Mouse (Mus musculus) G1E-ER4 (cell line): Measurements from ENCODE around the gene Acsm1. TPM values are rescaled to one million over a fixed set of nuclear protein-coding genes. Genes with fewer than 3 reads are reported as not detected.

Experiments
- GATA1 ChIP-seq: IDR thresholded peaks from one replicate; pipeline ENCODE4 v1.8.0; 2012; ENCODE audit warnings: low read length, inconsistent platforms
- polyA plus RNA-seq: library from polyadenylated mRNA; stranded (reverse); fragments of >175 nt; gene quantifications from 2 replicates; pipeline ENCODE4 v1.2.3, GENCODE M21; 2012

The Acsm1 gene
- polyA plus RNA-seq, result not detected in 2 replicates

- TF ChIP-seq GATA1, result no peak
Measured at GRCm38 (mm10) chr7:119606664-119607076, at the start of gene Acsm1. Gene Acsm1, plus strand, starts transcription at chr7:119607026.

- TF ChIP-seq GATA1, result no peak
Measured at GRCm38 (mm10) chr7:119559789-119560451, 46.9 kb upstream of the Acsm1 start.

DNA sequence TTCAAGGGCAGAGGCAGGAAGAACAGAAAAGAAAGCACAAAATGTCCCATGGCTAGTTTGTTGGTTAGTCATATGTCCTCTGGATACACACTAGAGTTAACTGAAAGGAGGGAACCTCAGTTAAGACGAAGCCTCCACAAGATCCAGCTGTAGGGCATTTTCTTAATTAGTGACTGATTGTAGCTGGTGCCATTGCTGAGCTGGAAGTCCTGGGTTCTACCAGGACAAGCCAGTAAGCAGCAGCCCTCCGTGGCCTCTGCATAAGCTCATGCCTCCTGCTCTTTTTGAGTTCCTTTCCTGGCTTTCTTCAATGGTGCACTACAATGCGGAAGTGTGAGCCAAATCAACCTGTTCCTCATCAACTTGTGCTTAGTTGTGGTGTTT lies 46.4 kb upstream of the Acsm1 start:
- TF ChIP-seq GATA1, result no peak

DNA sequence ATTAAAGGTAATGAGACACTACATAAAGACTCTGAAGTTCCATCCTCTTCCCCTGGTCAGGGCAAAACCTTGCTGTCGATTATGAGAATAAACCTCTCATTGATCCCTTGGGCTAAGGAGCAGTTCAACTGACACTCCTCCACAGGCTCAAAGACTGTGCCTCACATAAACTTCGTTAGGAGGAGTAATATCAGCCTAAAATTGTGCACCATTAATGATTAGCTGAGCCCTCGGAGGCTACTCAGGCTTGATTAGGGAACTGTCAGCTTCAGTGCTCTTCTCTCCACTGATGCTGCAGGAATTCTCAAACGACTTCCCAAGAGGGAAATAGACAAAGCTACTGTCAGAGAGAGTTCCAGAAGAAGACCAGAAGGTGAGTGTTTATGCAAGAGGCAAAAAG lies 45.4 kb upstream of the Acsm1 start:
- no peak for TF ChIP-seq GATA1

DNA sequence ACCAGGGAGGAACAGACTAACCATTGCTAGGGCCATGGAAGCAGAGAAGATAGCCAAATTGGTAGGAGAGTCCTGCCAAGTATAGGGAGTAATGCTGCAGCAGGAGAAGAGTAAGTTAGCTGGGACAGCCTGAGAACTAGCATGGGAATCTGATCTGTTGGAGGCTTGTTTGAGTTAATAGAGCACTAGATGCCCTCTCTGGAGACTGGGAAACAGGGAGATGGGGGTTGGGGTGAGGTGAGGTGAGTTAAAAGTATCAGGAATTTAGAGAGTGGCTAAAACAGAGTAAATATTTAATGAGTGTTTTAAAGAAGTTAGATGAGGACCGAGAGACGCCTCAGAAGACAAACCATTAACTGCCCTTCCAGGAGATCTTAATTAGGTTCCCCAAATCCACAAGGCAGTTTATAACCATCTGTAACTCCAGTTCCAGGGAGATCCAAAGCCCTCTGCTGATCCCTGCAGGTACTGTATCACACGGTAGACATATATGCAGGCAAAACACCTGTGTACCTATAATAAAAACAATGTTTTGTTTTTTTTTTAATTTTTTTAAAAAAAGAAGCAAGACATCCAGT lies 12.2 kb upstream of the Acsm1 start:
- TF ChIP-seq GATA1, result no peak

GRCm38 (mm10) chr7:119595306-119595705 lies 11.5 kb upstream of the Acsm1 start:
- no peak for TF ChIP-seq GATA1

DNA sequence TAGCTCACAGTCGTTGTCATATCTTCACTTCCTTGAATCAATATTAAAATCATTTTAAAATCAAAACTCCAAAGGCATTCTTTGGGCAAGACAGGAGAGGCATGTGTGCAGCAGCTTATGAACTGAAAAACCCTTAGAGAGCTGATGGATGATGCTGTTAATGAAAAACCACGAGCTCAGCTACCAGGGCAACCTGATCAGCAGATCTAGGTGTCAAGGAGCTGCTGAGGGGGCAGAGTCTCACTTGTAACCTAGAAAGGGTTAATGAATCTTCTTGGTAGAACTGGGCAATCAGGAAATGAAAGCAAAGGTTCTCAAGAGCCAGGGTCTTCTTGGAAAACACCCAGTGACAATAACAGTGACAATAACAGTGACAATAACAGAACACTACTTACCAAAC lies 10.3 kb upstream of the Acsm1 start:
- TF ChIP-seq GATA1, result no peak

- TF ChIP-seq GATA1, result no peak
Measured at GRCm38 (mm10) chr7:119601195-119601953, 5.5 kb upstream of the Acsm1 start.

GRCm38 (mm10) chr7:119601954-119602317 lies 4.9 kb upstream of the Acsm1 start:
- TF ChIP-seq GATA1, result no peak

GRCm38 (mm10) chr7:119604903-119605483 lies 1.8 kb upstream of the Acsm1 start:
- no peak for TF ChIP-seq GATA1

- TF ChIP-seq GATA1, result no peak
Measured at GRCm38 (mm10) chr7:119605926-119606663, 731 bp upstream of the Acsm1 start.

DNA sequence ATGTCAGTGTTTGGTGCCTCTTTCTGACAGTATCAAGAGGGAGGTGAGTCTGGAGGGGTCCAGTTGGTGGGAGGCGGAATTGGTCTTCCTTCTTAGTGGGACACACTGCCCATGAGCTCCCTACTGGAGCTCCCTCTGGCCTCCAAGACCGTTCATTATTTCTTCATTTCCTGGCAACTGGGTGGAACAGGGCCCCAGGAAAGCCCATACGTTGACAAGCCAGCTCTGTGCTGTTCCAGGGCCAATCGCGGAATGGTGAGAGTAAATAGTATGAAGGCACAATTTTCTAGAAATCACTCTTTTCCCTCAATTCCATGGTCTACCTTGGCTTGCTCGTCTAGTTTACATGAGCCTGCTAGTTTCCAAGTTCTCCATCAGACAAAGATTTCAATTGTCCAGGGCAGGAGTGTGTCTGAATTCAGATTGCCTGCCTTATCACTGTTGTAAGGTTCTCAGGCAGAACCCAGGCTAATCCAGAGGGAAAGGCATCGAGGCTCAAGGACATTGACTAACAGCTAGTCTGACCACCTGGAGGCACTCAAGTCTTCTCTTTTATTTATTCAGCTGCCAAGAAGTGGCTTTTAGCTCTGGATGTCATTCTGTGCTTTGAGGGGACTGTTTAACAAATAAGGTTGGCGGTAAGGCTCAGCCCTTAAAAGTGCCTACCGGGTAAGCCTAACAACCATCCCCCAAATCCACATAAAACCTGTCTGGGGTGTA lies 1.1 kb downstream of the Acsm1 start:
- no peak for TF ChIP-seq GATA1

- TF ChIP-seq GATA1, result no peak
Measured at GRCm38 (mm10) chr7:119616531-119616930, 9.7 kb downstream of the Acsm1 start.

- TF ChIP-seq GATA1, result no peak
Measured at GRCm38 (mm10) chr7:119617593-119617992, 10.8 kb downstream of the Acsm1 start.

- no peak for TF ChIP-seq GATA1
Measured at GRCm38 (mm10) chr7:119618209-119618935, 11.5 kb downstream of the Acsm1 start.
